Mouse (Mus musculus): Measurements from ENCODE around the gene Gas2l3.

The Gas2l3 gene

DNA sequence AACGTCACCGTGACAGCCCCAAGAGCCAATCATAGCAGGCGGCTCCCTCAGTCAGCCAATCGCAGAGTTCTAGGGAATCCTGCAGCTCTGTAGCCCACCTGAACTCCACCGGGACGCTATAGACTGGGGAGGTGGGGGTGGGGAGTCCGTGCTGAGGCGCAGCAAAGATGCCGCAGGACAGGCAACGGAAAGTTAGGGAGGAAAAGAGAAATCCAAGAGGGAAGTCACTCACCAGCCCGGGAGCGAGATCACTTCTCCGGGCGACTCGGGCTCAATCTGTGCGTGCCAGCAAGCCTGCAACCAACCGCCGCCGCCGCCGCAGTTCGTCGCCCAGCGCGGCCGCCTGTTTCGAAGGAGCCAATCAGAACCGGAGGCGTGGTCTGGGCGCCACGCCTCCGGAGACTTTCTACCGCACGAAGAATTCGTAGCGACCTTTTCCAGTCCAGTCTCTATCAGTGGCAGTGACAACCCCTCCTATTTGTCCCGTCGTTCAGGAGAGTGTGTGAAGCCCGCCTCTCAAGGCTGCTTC is at the start of gene Gas2l3:
Gas2l3 (minus strand) TSS at position 345 of the 529 bp plus-strand sequence.
- DNase-seq (ENCODE audit: low read depth, low spot score): peak; percentile 96

DNA sequence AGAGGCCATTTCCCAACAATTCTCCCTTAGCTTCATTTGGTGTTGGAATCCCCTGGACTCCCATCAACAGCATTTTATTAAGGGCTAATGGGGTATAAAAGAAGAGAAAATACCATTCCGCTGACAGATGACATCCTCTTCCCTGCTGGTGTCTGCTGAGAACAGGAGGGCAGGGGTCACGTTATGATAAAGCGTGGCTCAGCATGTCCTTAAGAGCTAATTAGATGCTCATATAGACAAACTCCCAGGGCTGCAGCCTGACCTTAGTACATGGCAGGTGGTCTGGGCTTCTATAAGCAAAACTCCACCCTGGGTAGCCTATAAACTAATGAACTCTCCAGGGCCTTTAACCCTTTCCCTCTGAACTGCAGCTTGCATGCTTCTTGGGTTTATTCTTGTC is 47.6 kb upstream of the Gas2l3 start:
- DNase-seq (ENCODE audit: low read depth, low spot score): peak; percentile 31

DNA sequence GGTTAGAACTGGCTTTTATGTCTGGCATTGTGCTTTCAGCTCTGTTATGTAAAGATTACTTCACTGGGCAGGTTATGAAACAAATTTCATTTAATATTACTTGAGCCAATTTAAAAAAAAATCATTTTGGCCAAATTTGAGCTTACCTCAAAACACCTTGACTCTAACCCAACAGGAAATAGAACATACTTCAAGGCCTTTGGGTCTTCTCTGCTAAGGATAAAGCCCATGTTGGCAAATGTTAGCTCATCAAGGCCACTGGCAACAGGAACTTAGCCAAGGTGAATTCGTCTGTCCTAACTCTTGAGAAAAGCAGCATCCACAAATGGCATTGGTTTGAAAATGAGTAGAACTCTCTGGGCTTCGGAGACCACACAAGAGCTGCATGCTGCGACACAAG is 46.5 kb upstream of the Gas2l3 start:
- no peak for DNase-seq (ENCODE audit: low read depth, low spot score)

DNA sequence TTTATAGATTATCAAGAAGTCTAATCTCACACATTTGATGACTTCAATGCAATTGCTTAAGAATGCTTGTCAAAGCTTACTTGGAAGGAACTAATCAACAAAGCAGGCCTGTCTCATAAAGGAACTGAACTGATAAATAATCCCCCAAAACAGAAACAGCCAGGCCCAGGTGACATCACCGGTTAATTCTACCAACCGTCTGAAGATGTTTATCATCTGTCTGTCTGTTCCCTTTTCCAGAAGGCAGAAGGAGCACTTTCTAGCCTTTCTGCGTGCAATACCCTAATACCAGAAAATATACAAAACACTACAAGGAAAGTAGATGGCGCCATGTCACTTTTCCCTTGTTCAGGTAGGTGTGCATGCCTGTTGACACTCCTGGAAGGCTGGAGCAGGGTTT is 45.7 kb upstream of the Gas2l3 start:
- DNase-seq (ENCODE audit: low read depth, low spot score): no peak

DNA sequence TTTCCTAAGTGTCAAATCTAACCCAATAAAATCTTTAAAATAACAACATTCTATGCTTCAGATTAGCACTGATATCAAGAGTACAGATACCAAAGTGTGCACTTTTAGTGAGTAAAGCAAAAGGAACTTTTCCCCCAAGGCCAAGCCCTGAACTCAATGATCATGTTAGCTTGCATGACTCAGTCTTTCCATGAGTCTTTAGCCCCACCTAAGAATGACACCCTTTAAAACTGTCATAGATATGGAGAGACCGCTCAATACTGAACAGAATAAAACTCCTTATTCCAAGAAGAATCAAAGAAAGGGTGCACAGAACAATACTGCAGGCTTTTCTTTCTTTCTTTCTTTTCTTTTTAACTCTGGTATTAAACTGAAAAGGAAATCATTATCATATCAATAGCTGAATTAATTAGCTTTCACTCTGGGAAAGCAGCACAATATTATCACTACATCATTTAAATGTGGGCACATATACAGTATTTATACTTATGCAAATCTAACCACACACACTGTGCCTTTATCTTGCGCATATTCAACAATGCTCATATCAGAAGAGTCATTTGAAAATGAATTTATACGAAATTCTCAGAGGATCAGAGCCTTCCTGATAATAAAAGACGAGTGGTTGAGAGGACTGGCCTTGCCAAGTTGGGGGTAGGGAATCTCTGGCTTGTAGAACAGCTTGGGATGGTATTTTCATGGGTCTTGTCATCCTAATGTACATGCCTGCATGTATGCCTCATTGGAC is 43.4 kb upstream of the Gas2l3 start:
- peak; percentile 16 for DNase-seq (ENCODE audit: low read depth, low spot score)

DNA sequence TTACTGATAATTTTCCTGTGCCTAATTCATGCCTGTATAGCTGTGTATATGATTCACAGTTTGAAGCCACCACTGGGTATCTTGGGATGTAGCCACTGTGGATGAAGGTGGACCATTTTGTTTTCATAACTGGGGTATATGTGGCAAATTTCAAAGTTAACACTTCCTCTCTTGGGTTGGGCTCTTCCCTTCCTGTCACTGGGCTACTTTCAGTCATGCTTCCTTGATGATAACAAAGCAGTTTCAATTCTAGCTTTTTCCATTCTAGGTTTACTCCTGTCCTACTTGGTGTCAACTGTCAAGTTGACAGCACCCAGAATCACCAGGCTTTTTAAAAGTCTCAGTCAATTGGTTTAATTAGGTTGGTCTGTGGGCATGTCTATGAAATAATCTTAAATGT is 41.1 kb upstream of the Gas2l3 start:
- DNase-seq (ENCODE audit: low read depth, low spot score): no peak

DNA sequence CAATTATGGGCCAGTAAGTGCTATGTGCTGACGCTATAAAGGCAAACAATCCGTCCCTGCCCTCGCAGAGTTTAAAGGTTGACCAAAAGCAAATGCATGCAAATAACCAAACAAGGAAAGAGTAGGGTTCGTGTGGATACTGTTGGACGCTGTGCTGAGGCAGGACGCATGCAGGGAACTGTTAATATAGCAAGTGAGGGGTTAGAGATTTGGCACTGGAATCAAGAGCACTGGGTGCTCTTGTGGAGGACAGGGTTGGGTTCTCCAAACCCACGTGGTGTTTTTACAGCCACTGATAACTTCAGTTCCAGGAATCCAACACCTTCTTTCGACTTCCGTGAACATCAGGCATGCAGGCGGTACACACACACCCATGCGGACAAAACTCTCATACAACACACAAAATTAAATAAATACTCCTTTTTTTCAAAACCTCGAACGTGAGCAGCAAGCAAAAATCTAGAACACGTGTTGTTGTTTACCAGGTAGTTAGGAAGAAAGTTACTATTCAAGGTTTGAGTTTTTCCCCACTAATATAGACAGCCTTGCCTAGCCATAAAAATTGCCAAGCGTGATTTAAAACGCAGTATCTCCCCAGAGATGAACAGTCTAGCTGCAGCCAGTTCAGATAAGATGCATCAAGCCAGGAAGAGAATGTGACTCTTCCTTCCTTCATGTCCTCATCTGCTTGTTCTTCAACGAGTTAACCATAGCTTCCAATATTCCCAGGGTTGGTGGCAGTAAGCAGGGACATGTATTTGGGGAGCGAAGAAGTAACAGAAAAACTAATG is 40.2 kb upstream of the Gas2l3 start:
- no peak for DNase-seq (ENCODE audit: low read depth, low spot score)

DNA sequence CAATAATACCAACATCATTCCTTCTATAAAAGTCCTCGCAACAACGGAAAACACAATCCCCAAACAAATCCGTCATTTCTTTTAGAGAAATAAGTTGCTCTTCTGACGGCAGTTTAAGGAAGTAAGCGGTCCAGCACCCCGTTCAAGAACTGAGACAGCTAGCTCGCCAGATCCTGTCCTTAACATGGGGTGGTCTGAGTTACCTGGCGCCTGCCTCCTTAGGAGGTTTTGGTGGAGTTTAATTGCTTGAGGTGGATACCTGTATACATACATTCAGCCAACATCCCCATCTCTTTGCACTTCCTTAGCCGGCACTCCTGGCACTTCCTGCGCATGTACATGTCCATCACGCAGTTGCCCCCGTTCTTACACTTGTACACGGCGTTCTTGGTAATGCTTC is 39.3 kb upstream of the Gas2l3 start:
- DNase-seq (ENCODE audit: low read depth, low spot score): no peak

DNA sequence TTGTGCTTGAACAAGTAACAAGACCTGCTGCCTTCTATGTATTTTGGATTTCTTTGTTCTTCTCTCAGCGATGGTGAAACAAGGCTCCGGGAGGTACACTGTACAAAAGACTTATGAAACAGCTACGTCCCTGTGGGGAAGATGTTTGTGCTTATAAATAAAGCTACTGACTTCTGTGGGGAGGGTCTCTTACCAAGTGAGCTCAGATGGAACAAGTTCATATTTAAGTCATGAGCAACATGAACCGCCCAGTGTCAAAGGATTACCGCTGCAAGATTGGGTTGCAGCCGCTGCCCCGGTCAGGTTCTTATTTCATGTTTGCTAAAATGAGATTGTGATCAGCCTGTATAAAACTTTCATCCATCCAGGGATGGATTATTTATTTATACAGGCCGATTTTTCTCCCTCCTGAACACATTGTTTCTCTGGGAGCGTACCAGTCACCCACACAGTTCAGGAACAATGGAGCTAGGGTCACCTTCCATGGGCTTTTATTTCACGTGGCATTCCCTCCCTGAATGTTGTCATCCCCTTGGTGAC is 38.4 kb upstream of the Gas2l3 start:
- DNase-seq (ENCODE audit: low read depth, low spot score): no peak

DNA sequence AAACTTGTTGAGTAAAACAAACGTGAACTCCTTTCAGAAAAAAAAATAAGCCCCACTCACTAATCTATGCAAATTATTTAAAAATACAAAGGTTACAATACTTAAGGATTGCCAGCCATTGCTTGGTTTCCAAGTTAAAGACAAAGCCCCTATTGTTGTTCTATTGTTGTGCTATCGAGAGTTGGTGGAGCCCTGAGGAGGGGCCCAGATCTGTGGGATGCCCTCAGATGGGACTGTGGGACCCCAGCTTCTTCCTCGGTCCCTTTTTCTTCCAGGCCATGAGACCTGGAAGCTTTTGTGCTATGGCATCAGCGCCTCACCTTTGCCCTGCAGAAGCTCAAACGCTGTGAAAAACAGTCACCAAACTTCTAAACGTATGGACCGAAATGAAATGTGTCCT is 37.9 kb upstream of the Gas2l3 start:
- peak; percentile 62 for DNase-seq (ENCODE audit: low read depth, low spot score)

DNA sequence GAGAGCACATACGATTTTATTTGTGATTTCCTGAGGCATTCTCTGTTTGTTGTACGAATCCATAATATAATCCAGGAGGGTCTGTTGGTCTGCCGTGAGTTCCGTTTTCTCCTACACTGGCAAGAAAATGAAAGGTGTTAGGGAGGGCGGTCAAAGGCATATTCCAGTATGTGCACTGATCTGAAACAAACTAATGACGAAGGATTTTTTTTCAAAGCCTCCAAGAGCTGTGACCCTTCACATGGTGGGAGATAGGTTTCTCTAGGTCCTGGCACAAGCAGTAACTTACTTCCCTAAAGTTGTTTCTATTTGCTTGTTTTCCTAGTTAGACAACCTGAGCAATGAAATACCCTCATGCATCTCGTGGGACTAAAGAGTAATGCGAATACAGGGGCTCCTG is 35.0 kb upstream of the Gas2l3 start:
- DNase-seq (ENCODE audit: low read depth, low spot score): no peak

DNA sequence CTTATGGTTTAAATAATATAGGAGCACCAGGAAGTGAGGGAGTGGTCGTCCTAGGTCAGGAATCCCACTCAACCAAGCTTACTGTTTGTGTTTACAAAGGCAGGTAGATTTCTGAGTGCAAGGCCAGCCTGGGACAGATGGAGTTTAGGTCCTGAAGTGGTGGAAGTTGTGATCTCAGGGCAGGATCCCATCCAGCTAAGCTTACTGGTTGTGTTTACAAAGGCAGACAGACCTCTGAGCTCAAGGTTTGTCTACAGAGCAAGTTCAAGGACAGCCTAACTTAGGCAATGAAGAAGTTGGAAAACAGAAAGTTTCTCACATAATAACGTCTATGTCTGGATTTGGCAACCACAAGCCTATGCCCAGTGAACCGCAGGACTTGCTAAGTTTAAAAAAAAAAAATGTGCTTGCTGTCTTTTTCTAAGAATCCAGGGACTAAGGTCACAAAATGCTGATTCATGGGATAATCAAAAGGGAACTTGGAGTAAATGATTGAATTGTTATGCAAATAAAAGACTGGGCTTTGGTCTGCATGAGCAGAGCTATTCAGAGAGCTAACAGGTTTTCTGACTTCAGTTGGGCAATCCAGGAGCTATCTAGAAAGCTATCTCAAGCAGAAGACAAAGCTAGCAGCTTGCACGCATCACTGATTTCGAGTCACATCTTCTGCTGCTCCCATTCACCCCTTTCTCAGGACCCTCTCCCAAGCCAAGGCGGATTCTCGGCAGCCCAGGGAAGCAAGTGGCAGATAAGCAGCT is 27.0 kb upstream of the Gas2l3 start:
- peak; percentile 91 for DNase-seq (ENCODE audit: low read depth, low spot score)

DNA sequence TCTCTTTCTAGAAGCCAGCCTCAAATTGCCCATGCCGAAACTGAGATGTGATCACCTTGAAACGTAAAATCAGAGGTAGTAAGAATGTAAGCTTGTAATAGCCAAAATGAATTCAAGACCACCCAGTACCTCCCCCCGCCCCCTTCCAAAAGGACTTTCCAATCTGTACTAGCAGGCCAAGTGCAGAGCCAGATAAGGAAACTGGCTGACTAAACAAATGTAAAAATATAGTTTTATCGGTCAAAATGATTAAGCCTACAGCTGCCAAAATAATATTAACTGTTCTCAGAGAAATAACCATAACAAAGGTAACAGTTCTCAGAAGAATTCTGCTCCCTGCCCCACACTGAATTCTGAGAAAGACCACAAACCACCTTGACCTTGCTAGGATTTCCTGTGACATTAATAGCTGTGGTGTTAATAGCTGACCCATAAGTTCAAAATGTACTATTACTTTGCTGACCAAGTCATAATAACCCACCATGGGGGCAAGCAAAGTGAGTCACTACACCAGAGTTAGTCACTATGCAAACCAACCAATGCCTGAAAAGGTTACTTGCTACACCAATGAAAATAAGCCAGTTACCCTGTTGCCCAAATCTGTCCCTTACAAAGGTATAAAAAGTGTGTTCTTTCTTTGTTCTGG is 21.1 kb upstream of the Gas2l3 start:
- DNase-seq (ENCODE audit: low read depth, low spot score): no peak

DNA sequence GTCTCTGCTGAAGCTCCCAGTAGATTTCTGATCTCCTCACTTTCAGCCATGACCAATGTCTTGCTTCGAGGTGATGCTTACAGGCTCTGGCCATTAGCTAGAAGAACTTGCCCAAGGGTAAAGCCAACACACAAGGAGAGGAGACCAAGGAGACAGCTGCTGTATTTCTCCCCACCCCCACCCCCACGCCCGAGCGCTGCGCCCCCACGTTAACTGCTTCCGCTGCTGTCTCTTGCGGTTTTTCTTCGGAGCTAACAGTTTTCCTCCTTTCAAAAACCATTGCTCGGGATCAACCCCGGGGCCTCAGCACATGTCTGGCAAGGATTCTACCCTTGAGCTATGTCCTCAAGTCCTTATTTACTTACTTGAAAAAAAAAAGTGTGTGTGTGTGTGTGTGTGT is 19.1 kb upstream of the Gas2l3 start:
- DNase-seq (ENCODE audit: low read depth, low spot score): no peak

DNA sequence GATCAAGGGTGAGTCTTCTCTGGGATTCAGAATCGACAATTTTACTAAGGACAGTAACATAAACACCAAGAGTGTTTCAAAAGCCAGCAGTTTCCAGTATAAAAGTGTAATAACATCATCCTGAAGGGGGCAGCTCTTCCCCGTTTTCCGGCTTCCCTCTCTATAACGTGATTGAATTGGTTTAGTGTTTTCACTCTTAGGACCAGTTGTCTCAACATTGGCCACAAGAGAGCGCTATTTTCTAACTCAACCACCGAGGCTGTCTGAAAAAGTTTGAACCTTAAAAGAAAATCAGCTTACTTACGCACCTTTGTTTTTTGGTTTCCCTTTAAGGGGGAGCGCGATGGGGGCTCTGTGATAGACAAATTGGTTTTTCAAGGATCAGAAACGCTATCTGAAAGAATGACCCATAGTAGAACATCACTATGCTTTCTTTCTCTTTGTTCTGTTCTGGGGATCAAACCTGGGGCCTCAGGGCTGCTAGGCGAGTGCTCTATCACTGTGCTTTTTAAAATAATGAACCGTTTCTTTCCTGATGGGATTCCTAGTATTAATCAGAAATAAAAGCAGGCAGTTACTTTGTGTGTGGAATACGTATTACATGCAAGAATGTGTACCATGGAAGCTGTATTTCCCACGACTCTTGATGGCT is 18.2 kb upstream of the Gas2l3 start:
- peak; percentile 92 for DNase-seq (ENCODE audit: low read depth, low spot score)

DNA sequence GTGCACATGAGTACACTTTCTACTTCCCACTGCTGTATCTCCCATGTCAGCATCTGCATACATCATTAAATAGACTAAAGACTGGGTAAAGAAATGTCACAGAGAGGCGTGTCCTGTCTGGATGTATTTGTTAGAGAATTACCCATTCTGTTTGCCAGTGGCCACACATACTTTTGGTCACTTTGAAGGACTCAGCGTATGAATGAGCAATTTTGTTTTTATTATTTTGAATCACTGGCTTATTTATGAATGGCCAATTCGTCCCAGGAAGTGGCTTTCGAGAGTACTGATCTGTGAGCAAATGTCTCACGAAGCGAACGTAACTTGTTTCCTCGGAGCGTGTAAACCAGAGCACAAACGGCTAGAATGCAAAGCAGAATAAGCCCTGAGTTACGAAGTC is 17.2 kb upstream of the Gas2l3 start:
- DNase-seq (ENCODE audit: low read depth, low spot score): no peak

DNA sequence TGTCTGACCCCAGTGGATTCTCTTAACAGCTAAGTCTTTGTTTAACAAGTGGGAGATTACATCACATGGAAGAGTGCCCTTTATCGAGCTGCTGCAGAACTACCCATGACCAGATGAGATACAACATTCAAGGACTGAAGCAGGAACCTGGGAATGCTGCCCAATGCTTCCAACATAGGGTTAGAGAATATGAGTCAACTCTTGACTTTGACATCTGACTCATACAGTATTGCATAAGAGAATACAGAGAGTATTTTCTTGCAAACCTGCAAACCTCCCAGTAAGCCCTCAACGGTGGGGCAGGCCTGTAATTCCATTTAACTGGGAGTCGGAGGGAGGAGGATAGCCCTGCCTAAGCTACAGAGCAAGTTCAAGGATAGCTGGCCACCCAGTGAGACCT is 15.0 kb upstream of the Gas2l3 start:
- no peak for DNase-seq (ENCODE audit: low read depth, low spot score)

DNA sequence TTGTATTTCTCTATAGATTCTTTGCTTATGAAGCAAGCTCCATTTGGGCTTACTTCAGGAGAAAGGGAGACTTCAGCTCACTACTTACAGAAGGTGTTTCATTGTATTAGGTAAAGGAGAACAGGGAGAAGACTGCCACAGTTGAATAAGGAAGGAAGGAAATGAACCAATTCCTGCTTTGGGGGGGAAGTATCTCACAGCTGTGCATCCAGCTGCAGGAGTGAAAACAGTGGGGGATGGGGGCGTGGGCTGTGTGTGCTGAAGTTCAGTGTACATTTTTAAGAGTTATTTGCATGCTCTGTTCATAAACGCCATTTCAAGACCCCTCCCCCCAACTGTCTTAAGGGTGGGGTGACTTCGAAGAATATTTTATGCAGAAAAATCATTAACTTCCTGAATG is 10.0 kb upstream of the Gas2l3 start:
- DNase-seq (ENCODE audit: low read depth, low spot score): peak; percentile 42

DNA sequence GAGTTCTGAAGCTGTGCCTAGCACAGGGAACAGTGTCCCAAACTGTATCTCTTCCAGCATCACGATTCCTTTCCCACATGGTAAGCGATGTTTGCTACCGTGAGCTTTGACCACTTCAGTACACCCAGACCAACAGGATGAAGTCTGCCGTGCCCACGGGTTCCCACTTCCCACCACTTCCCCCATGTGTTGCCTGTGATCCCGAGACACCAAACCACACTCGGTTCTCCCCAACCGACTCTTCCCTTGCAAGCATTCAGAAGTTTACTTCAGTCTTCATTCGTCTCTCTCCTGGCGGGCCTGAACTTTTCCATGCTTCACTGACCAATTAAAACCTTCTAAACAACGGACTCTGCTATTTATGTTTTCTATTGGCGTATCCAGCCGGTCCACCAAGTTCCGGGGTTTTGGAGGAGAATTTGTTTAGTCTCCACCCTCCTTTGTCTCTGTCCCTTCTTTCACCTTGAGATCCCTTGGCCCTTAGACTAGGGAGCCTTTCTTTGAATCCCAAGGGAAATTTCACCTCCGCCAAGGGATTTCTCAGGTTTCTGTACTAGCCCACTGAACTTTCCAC is 9.4 kb upstream of the Gas2l3 start:
- DNase-seq (ENCODE audit: low read depth, low spot score): peak; percentile 89

DNA sequence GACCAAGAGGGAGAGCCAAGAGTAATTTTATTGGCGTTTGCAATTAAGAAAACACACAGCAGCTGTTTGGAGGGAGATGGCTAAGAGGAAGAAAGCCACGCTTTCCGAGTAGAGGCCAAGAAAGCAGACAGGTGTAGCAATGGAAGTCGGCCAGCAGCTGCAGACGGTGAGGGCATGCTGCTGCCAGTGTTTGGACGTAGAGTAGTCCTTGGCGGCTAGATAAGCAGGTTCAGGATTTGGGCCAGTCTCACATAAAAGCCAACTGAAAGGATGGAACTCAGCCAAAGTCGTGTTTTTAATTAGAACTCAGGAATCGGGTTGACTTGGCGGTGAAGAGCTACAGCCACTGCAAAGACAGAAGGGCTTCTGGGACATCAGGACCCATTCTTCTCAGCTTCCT is 6.6 kb upstream of the Gas2l3 start:
- no peak for DNase-seq (ENCODE audit: low read depth, low spot score)

DNA sequence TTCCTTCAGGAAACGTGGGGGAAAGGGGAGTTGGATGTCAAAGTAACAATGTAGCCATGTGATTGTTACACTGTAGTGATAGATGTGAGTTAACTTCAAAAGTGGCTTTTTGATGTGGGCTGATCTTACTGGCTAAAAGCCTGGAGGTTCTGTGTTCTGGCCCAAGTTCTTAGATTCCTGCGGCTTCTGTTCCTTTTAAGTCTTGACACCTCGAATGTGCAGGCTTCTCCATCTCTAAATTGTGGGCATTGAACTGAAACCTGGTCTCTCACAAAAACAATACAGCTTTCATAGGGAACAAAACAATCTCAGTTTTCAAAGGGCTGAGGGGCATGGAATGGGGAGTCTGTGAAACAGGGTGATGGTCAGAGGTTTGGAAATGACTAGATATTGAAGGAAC is 614 bp upstream of the Gas2l3 start:
- DNase-seq (ENCODE audit: low read depth, low spot score): no peak
